Mouse (Mus musculus) forebrain, postnatal 0 days (tissue): ENCODE results near the gene Gm11099. TPM values are rescaled to one million over a fixed set of nuclear protein-coding genes. Genes with fewer than 3 reads are reported as not detected.
A peak's percentile ranks its signal among the peaks of the same experiment; 100 is the strongest.

Experiments
- ATAC-seq: fragments of 200-750 bp; cut with Nextera tagmentation; 2 replicates; pipeline ENCODE4 v1.8.0; 2017; ENCODE audit warnings: mild to moderate bottlenecking, moderate library complexity
- DNase-seq: peaks from one replicate; pipeline ENCODE4 v3.0.0-alpha.2; 2015
- H3K27ac ChIP-seq: fragments of 300-500 bp; sonication (generic); 2 replicates; pipeline ENCODE4 v1.5.1; 2014; ENCODE audit warnings: low read depth, mild to moderate bottlenecking, antibody characterized with exemption, low read length, moderate library complexity, mixed read lengths
- H3K27me3 ChIP-seq: fragments of 300-500 bp; sonication (generic); 2 replicates; pipeline ENCODE4 v1.6.1; 2014; ENCODE audit warnings: mild to moderate bottlenecking, low read length, mixed read lengths; ENCODE audit not compliant: insufficient read depth
- H3K36me3 ChIP-seq: fragments of 300-500 bp; sonication (generic); 2 replicates; pipeline ENCODE4 v1.6.1; 2014; ENCODE audit warnings: mild to moderate bottlenecking, moderate library complexity; ENCODE audit not compliant: insufficient read depth
- H3K4me1 ChIP-seq: fragments of 300-500 bp; sonication (generic); 2 replicates; pipeline ENCODE4 v1.6.1; 2014; ENCODE audit warnings: antibody characterized with exemption; ENCODE audit not compliant: insufficient read depth
- H3K4me2 ChIP-seq: fragments of 300-500 bp; sonication (generic); 2 replicates; pipeline ENCODE4 v1.6.1; 2014; ENCODE audit warnings: low read depth, mild to moderate bottlenecking, moderate library complexity
- H3K4me3 ChIP-seq: fragments of 300-500 bp; sonication (generic); 2 replicates; pipeline ENCODE4 v1.5.1; 2014; ENCODE audit warnings: low read depth, low read length, mixed read lengths
- H3K9ac ChIP-seq: fragments of 300-500 bp; sonication (generic); 2 replicates; pipeline ENCODE4 v1.6.1; 2014; ENCODE audit warnings: mild to moderate bottlenecking
- H3K9me3 ChIP-seq: fragments of 300-500 bp; sonication (generic); 2 replicates; pipeline ENCODE4 v1.6.1; 2016; ENCODE audit warnings: low read length
- CTCF ChIP-seq: sonication (generic); IDR thresholded peaks from 2 replicates; pipeline ENCODE4 v1.5.1; 2016; ENCODE audit warnings: antibody characterized with exemption, control low read depth, low read depth
- WGBS: fragments of 180-500 bp; shearing (Covaris S2); extraction: QIAGEN DNeasy Blood & Tissue Kit; methylation state at CpG from one replicate; pipeline ENCODE4 v1.1.7; 2014; 5-methylcytosine and 5-hydroxymethylcytosine counted together
- polyA plus RNA-seq: library from polyadenylated mRNA; unstranded; fragments of >200 nt; fragmentation: Nextera tagmentation; extraction: Ambion mirVana; gene quantifications from 2 replicates; pipeline ENCODE4 v1.2.1, GENCODE M21; 2015
- total RNA-seq: library from RNA; depleted of rRNA; stranded (reverse); fragments of >200 nt; gene quantifications from 2 replicates; pipeline ENCODE4 v1.2.3, GENCODE M21; 2014; rRNA removed

The Gm11099 gene
- total RNA-seq = not detected in 2 replicates
- not detected in 2 replicates for polyA plus RNA-seq

GRCm38 (mm10) chr2:58859134-58859533 lies at the start of gene Gm11099:
Gene Gm11099, plus strand, starts transcription at chr2:58859434.
- H3K9ac ChIP-seq = no peak within 1 kb of the TSS
- no peaks in the 10 kb centered on the region for H3K27me3 ChIP-seq
- ATAC-seq (no peak), DNase-seq (no peak)
- 91% methylated on average over 5 of the region's 5 CpGs for WGBS
- H3K9me3 ChIP-seq = no peaks in the 10 kb centered on the region
- no peak for TF ChIP-seq CTCF
- H3K27ac ChIP-seq = no peak within 1 kb of the TSS
- no peaks in the 10 kb centered on the region for H3K4me1 ChIP-seq
- H3K36me3 ChIP-seq = no peaks in the 10 kb centered on the region
- H3K4me3 ChIP-seq = no peak within 1 kb of the TSS
- H3K4me2 ChIP-seq = no peak within 1 kb of the TSS

GRCm38 (mm10) chr2:58812941-58813340 lies 46.3 kb upstream of the Gm11099 start:
- DNase-seq (no peak), ATAC-seq (no peak)
- WGBS = 6% methylated on average over 2 of the region's 2 CpGs
- no peaks in the 10 kb centered on the region for H3K27me3 ChIP-seq
- no peak overlapping the region for H3K27ac ChIP-seq
- no peak for TF ChIP-seq CTCF
- no peak overlapping the region for H3K4me3 ChIP-seq
- H3K9me3 ChIP-seq = no peaks in the 10 kb centered on the region
- no peak overlapping the region for H3K9ac ChIP-seq
- no peaks in the 10 kb centered on the region for H3K4me1 ChIP-seq
- no peak overlapping the region for H3K4me2 ChIP-seq
- no peaks in the 10 kb centered on the region for H3K36me3 ChIP-seq

- no peak for TF ChIP-seq CTCF
- H3K27me3 ChIP-seq = no peaks in the 10 kb centered on the region
- no peak for ATAC-seq
- 72% methylated on average over 3 of the region's 3 CpGs for WGBS
- no peak overlapping the region for H3K4me2 ChIP-seq
- no peaks in the 10 kb centered on the region for H3K9me3 ChIP-seq
- H3K9ac ChIP-seq = no peak overlapping the region
- no peak overlapping the region for H3K27ac ChIP-seq
- no peaks in the 10 kb centered on the region for H3K4me1 ChIP-seq
- DNase-seq = no peak
- no peaks in the 10 kb centered on the region for H3K36me3 ChIP-seq
- H3K4me3 ChIP-seq = no peak overlapping the region
Observed at GRCm38 (mm10) chr2:58828910-58829600, 30.2 kb upstream of the Gm11099 start.

GRCm38 (mm10) chr2:58829981-58830742 lies 29.1 kb upstream of the Gm11099 start:
- no peaks in the 10 kb centered on the region for H3K9me3 ChIP-seq
- H3K36me3 ChIP-seq = no peaks in the 10 kb centered on the region
- H3K4me3 ChIP-seq = no peak overlapping the region
- no peak overlapping the region for H3K9ac ChIP-seq
- TF ChIP-seq CTCF = peak; percentile 48
- peak; percentile 85 for ATAC-seq
- DNase-seq = peak; percentile 40
- no peaks in the 10 kb centered on the region for H3K4me1 ChIP-seq
- H3K4me2 ChIP-seq = no peak overlapping the region
- 52% methylated on average over 7 of the region's 7 CpGs for whole genome bisulfite sequencing
- no peak overlapping the region for H3K27ac ChIP-seq
- no peaks in the 10 kb centered on the region for H3K27me3 ChIP-seq

GRCm38 (mm10) chr2:58832253-58832980 lies 26.8 kb upstream of the Gm11099 start:
- Histone ChIP-seq H3K27ac (no peak overlapping the region), H3K9ac (no peak overlapping the region), H3K9me3 (no peaks in the 10 kb centered on the region), H3K4me3 (no peak overlapping the region), H3K4me2 (no peak overlapping the region), H3K36me3 (no peaks in the 10 kb centered on the region), H3K27me3 (no peaks in the 10 kb centered on the region), H3K4me1 (no peaks in the 10 kb centered on the region)
- ATAC-seq (no peak), DNase-seq (no peak)
- WGBS = 79% methylated on average over 20 of the region's 20 CpGs
- no peak for TF ChIP-seq CTCF

GRCm38 (mm10) chr2:58841021-58841420 lies 18.2 kb upstream of the Gm11099 start:
- H3K27ac ChIP-seq = no peak overlapping the region

More at GRCm38 (mm10) chr2:58841021-58841420, 18.2 kb upstream of the Gm11099 start:
- TF ChIP-seq CTCF = no peak
- Histone ChIP-seq H3K27me3 (no peaks in the 10 kb centered on the region), H3K9ac (no peak overlapping the region), H3K9me3 (no peaks in the 10 kb centered on the region), H3K4me3 (no peak overlapping the region), H3K36me3 (no peaks in the 10 kb centered on the region), H3K4me1 (no peaks in the 10 kb centered on the region; the same call in 1 of the 2 replicates), H3K4me2 (no peak overlapping the region)
- no peak for ATAC-seq
- WGBS = 72% methylated on average over 3 of the region's 3 CpGs
- DNase-seq = no peak
